Comparison of ENCODE assay signal across 8 mouse cellular contexts in genomic region chr1:93668791-93669548, GRCm38 (mm10). TPM values are rescaled to one million over a fixed set of nuclear protein-coding genes. Genes with fewer than 3 reads are reported as not detected.
DNase-seq lines count a peak whose midpoint lies in the region; ATAC-seq and TF ChIP-seq lines count a peak whose summit lies in the region.

No protein-coding gene starts in this region.

- peak overlapping the region; percentile 37 for H3K4me3 ChIP-seq in hindbrain, embryonic 12.5 days
- H3K4me3 ChIP-seq in left cerebral cortex, adult 2 months: peak overlapping the region; percentile 31

- H3K4me2 ChIP-seq in hindbrain, embryonic 12.5 days (replicated peaks): peak overlapping the region; percentile 57

- TF ChIP-seq CTCF in left cerebral cortex, adult 2 months (IDR thresholded peaks at IDR 0.05): peak; percentile 64

- intact Hi-C loops in left cerebral cortex, adult 2 months (cut with DNase I): loop anchor here (2.0 kb wide), 1 partner anchor 58 kb away; no protein-coding TSS in a partner anchor

- H3K27ac ChIP-seq in hindbrain, embryonic 12.5 days: peak overlapping the region; percentile 42; the same call in 1 of the 2 replicates
- no peak overlapping the region for H3K27ac ChIP-seq in left cerebral cortex, adult 2 months

- ATAC-seq in frontal cortex, adult (ENCODE audit: low TSS enrichment): peak; percentile 85
- ATAC-seq in hindbrain, embryonic 12.5 days (ENCODE audit: low FRiP score): peak; percentile 79
- peak; percentile 97 for ATAC-seq in megakaryocyte, adult 5-6 weeks (ENCODE audit: poor library complexity, severe bottlenecking)

- H3K27me3 ChIP-seq in hindbrain, embryonic 12.5 days: no peaks in the 10 kb centered on the region

- H3K36me3 ChIP-seq in hindbrain, embryonic 12.5 days: no peaks in the 10 kb centered on the region

- no peaks in the 10 kb centered on the region for H3K4me1 ChIP-seq in hindbrain, embryonic 12.5 days

- peak; percentile 29 for DNase-seq in NIH3T3 (ENCODE audit: low read depth)
- DNase-seq in cerebellum, adult 9-11 months: peak; percentile 54
- peak; percentile 36 to 50 for DNase-seq in left cerebral cortex, adult 2 months (ENCODE audit: extremely low spot score in 1 of 2, low spot score in 2 of 2)
- DNase-seq in right cerebral cortex, adult 18-20 months: peak; percentile 49
- peak; percentile 55 for DNase-seq in urinary bladder, adult 2 months (ENCODE audit: low spot score)

- WGBS in hindbrain, embryonic 12.5 days: 10% methylated on average over 17 of the region's 17 CpGs

- peak overlapping the region; percentile 64 for H3K9ac ChIP-seq in hindbrain, embryonic 12.5 days

- H3K9me3 ChIP-seq in hindbrain, embryonic 12.5 days (replicated peaks): no peaks in the 10 kb centered on the region

RNA-seq across cellular contexts. Expression of gene Stk25, which starts 10.5 kb away (rescaled TPM):
- polyA plus RNA-seq in hindbrain, embryonic 12.5 days (2016; fragmentation: Nextera tagmentation; extraction: Ambion mirVana): 249 and 254 TPM in 2 replicates
- total RNA-seq in left cerebral cortex, adult 2 months (2021): 100 to 1,000 TPM; 360 to 388 TPM
- 21.4 and 22.7 TPM in 2 replicates for total RNA-seq in megakaryocyte, adult 5-6 weeks (2015)
- total RNA-seq in megakaryocyte, adult 5-6 weeks (2017): 26.5 and 39.6 TPM in 2 replicates
- polyA plus RNA-seq in urinary bladder, adult 2 months (2012; rRNA removed): 141 and 169 TPM in 2 replicates

RNA-seq across cellular contexts. Expression of gene Bok, which starts 16.5 kb away (rescaled TPM):
- polyA plus RNA-seq in hindbrain, embryonic 12.5 days (2016; fragmentation: Nextera tagmentation; extraction: Ambion mirVana): 43.8 and 44.1 TPM in 2 replicates
- 10 to 100 TPM; 33.2 to 35.8 TPM for total RNA-seq in left cerebral cortex, adult 2 months (2021)
- not detected in 2 replicates for total RNA-seq in megakaryocyte, adult 5-6 weeks (2015)
- total RNA-seq in megakaryocyte, adult 5-6 weeks (2017): not detected in 2 replicates
- polyA plus RNA-seq in urinary bladder, adult 2 months (2012; rRNA removed): 51.8 and 52.5 TPM in 2 replicates

Comparison
In these comparisons a context has a peak if more than half of its experiments do, and no peak if none do; other contexts are left out.
1. RNA of gene Stk25, which starts 10.5 kb away (total RNA-seq): 360 to 388 TPM in left cerebral cortex, adult 2 months; 21.4 to 39.6 TPM in megakaryocyte, adult 5-6 weeks; every median in the first group is over 4 times any median in the second.
2. RNA of gene Bok, which starts 16.5 kb away (total RNA-seq): 33.2 to 35.8 TPM in left cerebral cortex, adult 2 months; not detected in megakaryocyte, adult 5-6 weeks; every median in the first group is over 10 times any median in the second.
3. Peak in every context shown above with its lines, with median percentiles within 50 percentile points of each other: DNase-seq and ATAC-seq.